Mouse (Mus musculus) olfactory bulb, adult 2 months (tissue): ENCODE measurements around the gene Ccer1.

Experiments
- CTCF ChIP-seq: fragments of 200-500 bp; IDR thresholded peaks from 2 replicates; pipeline ENCODE4 v1.5.1; 2012; ENCODE audit warnings: low read depth, mild to moderate bottlenecking, low read length, moderate library complexity; ENCODE audit not compliant: insufficient read depth
- POLR2A ChIP-seq: fragments of 200-500 bp; IDR thresholded peaks from 2 replicates; pipeline ENCODE4 v1.6.1; 2012; ENCODE audit warnings: mild to moderate bottlenecking, low read depth, low read length, moderate library complexity; ENCODE audit not compliant: insufficient read depth

DNA sequence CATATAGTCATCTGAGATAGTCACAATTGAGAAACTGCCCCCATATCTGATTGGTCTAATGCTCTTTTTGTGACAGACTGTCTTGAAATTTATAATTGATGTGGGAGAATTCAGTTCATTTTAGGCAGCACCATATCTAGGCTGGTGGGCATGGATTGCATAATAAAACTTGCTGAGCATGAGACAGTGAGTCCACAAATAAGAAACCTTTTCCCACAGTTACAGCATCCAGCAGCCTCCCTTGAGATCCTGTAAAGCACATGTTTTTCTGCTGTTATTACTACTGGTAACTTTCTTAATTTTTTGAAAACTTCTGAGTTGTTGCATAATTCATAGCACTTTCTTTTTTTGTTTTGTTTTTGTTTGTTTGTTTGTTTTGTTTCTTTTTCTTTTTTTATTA is 9.9 kb upstream of the Ccer1 start:
- TF ChIP-seq CTCF (no peak), POLR2A (no peak)
